Mouse (Mus musculus): ENCODE results near the gene Nup85. TPM values are rescaled to one million over a fixed set of nuclear protein-coding genes. Genes with fewer than 3 reads are reported as not detected.
A peak's percentile ranks its signal among the peaks of the same experiment; 100 is the strongest.

Gene Nup85
- polyA plus RNA-seq, 1 experiment from 2014 or later, result 47.2 TPM

DNA sequence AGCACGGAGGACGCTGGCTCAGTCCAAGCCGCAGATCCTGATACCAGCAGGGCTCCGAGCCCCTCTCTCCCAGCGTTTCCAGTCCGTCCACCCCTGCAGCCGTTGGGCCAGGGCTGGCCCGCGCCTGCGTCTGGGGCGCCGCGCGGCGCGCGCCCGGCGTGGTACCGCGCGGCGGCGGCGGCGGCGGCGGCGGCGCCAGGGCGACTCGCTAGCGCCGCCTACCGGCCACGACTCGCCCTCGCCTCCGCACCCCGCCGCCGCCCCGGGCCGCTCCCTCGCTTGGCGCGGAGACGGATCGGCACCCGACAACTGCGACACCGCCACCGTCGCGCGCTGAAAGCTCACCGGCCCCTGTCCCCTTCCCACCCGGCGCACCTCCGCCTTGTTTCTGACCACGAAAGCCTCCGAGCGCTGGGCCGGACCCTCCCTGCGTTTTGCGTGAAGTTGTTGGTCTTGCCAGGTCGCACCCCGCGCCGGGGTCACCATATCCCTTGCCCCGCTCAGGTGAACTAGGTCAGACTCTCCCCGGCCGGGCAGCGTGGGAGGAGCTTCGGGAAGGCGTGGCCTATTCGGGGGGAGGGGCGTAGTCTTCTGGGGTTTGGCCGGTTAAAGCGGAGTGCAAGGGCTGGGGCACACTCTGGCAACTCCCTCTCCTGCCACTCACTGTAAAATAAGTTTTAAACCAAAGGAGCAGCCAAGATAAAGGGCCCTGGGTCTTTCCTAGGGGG is 48.3 kb downstream of the Nup85 start, which contains the start of gene Mif4gd:
Gene Mif4gd (minus strand): TSS at position 560 of the 728 bp plus-strand sequence.
- Histone ChIP-seq H3K4me3 (ENCODE audit: low read depth, low read length) (peak within 1 kb of the TSS; percentile 63), H3K27ac (replicated peaks) (peak within 1 kb of the TSS; percentile 97), H3K27me3 (ENCODE audit: control insufficient read depth, insufficient read depth, low read length) (no peaks in the 10 kb centered on the region), H3K36me3 (ENCODE audit: control insufficient read depth, insufficient read depth, low read length) (peaks cover 8% of the 10 kb centered on the region; the same call in 1 of the 2 replicates), H3K9me3 (ENCODE audit: control insufficient read depth, low read length) (no peaks in the 10 kb centered on the region), H3K4me2 (replicated peaks; ENCODE audit: low read depth) (peak within 1 kb of the TSS; percentile 85), H3K4me1 (replicated peaks; ENCODE audit: control insufficient read depth, insufficient read depth) (peaks cover 5% of the 10 kb centered on the region; the same call in 1 of the 2 replicates), H3K9ac (ENCODE audit: low read length) (peak within 1 kb of the TSS; percentile 86)
- ATAC-seq (ENCODE audit: low FRiP score, low TSS enrichment) (peak; percentile 84), DNase-seq (ENCODE audit: low spot score) (peak; percentile 96)
- TF ChIP-seq EP300 (optimal IDR thresholded peaks at IDR 0.05) (no peak), CTCF (IDR thresholded peaks at IDR 0.05; ENCODE audit: low read depth) (peak; percentile 66)
- under 1% methylated on average over 58 of the region's 80 CpGs for WGBS

- TF ChIP-seq EP300 (optimal IDR thresholded peaks at IDR 0.05), result no peak
- no peak for TF ChIP-seq CTCF (IDR thresholded peaks at IDR 0.05; ENCODE audit: low read depth)
- Histone ChIP-seq H3K27me3 (ENCODE audit: control insufficient read depth, insufficient read depth, low read length) (no peaks in the 10 kb centered on the region), H3K4me3 (ENCODE audit: low read depth, low read length) (peak overlapping the region; percentile 63), H3K36me3 (ENCODE audit: control insufficient read depth, insufficient read depth, low read length) (peaks cover 9% of the 10 kb centered on the region; the same call in 1 of the 2 replicates), H3K27ac (replicated peaks) (peak overlapping the region; percentile 97), H3K4me2 (replicated peaks; ENCODE audit: low read depth) (peak overlapping the region; percentile 85), H3K9ac (ENCODE audit: low read length) (peak overlapping the region; percentile 86), H3K4me1 (replicated peaks; ENCODE audit: control insufficient read depth, insufficient read depth) (peaks cover 5% of the 10 kb centered on the region; the same call in 1 of the 2 replicates), H3K9me3 (ENCODE audit: control insufficient read depth, low read length) (no peaks in the 10 kb centered on the region)
- DNase-seq (ENCODE audit: low spot score) (no peak), ATAC-seq (ENCODE audit: low FRiP score, low TSS enrichment) (no peak)
- under 1% methylated on average over 16 of the region's 16 CpGs for WGBS
Observed at GRCm38 (mm10) chr11:115613138-115613945, 49.1 kb downstream of the Nup85 start.

GRCm38 (mm10) chr11:115614346-115615107 is 50.3 kb downstream of the Nup85 start:
- Histone ChIP-seq H3K9me3 (ENCODE audit: control insufficient read depth, low read length) (no peaks in the 10 kb centered on the region), H3K9ac (ENCODE audit: low read length) (no peak overlapping the region), H3K4me2 (replicated peaks; ENCODE audit: low read depth) (no peak overlapping the region), H3K27ac (replicated peaks) (peak overlapping the region; percentile 58), H3K4me3 (ENCODE audit: low read depth, low read length) (no peak overlapping the region), H3K27me3 (ENCODE audit: control insufficient read depth, insufficient read depth, low read length) (no peaks in the 10 kb centered on the region), H3K36me3 (ENCODE audit: control insufficient read depth, insufficient read depth, low read length) (peaks cover 5% of the 10 kb centered on the region; the same call in 1 of the 2 replicates), H3K4me1 (replicated peaks; ENCODE audit: control insufficient read depth, insufficient read depth) (peaks cover 5% of the 10 kb centered on the region; the same call in 1 of the 2 replicates)
- ATAC-seq (ENCODE audit: low FRiP score, low TSS enrichment), result no peak
- DNase-seq (ENCODE audit: low spot score), result no peak
- 81% methylated on average over 10 of the region's 10 CpGs for WGBS
- TF ChIP-seq CTCF (IDR thresholded peaks at IDR 0.05; ENCODE audit: low read depth) (no peak), EP300 (optimal IDR thresholded peaks at IDR 0.05) (no peak)

DNA sequence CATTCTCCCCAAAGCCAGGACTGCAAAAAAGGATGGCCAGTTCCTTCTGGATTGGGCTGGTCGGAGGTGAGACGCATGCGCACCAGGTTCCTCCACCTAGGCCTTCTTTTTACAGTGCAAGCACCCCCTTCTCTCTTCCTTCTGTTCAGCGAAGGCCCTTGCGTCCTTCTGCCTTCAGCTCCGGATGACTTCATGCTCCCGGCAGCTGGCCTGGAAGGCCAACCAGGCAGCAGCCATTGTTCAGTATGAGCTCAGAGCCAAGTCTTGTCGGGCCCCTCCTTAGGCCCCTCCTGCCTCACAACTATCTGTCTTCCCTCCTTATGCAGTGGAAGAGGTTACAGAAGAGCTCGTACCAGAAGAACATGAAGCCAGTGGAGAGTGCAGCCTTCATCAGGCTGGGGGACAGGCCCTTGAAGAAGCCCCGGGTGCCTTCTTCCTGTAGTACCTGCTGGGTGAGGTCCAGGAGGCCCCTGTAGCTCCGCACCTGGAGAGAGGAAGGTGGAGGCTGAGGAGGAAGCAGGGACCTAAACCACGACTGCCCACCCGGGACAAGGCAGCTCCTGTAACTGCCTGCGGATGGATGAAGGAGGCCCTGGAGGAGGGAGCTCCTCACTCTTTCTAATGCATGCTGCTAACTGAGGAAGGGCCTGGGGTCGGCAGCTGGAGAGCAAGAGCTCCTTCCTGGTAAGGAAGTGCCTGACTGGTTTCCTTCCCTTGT is 51.0 kb downstream of the Nup85 start:
- H3K27me3 ChIP-seq (ENCODE audit: control insufficient read depth, insufficient read depth, low read length), result no peaks in the 10 kb centered on the region
- H3K4me3 ChIP-seq (ENCODE audit: low read depth, low read length), result no peak overlapping the region
- H3K4me2 ChIP-seq (replicated peaks; ENCODE audit: low read depth), result no peak overlapping the region
- peak overlapping the region; percentile 18; the same call in 1 of the 2 replicates for H3K9ac ChIP-seq (ENCODE audit: low read length)
- H3K4me1 ChIP-seq (replicated peaks; ENCODE audit: control insufficient read depth, insufficient read depth), result peaks cover 5% of the 10 kb centered on the region; the same call in 1 of the 2 replicates
- no peaks in the 10 kb centered on the region for H3K9me3 ChIP-seq (ENCODE audit: control insufficient read depth, low read length)
- 67% methylated on average over 15 of the region's 15 CpGs for WGBS
- no peak for ATAC-seq (ENCODE audit: low FRiP score, low TSS enrichment)
- peak overlapping the region; percentile 58 for H3K27ac ChIP-seq (replicated peaks)
- peaks cover 5% of the 10 kb centered on the region; the same call in 1 of the 2 replicates for H3K36me3 ChIP-seq (ENCODE audit: control insufficient read depth, insufficient read depth, low read length)
- TF ChIP-seq EP300 (optimal IDR thresholded peaks at IDR 0.05) (no peak), CTCF (IDR thresholded peaks at IDR 0.05; ENCODE audit: low read depth) (no peak)
- DNase-seq (ENCODE audit: low spot score), result no peak

- peak overlapping the region; percentile 58 for H3K27ac ChIP-seq (replicated peaks)
- peak overlapping the region; percentile 18; the same call in 1 of the 2 replicates for H3K9ac ChIP-seq (ENCODE audit: low read length)
- peaks cover 5% of the 10 kb centered on the region; the same call in 1 of the 2 replicates for H3K4me1 ChIP-seq (replicated peaks; ENCODE audit: control insufficient read depth, insufficient read depth)
- H3K9me3 ChIP-seq (ENCODE audit: control insufficient read depth, low read length), result no peaks in the 10 kb centered on the region
- 85% methylated on average over 6 of the region's 6 CpGs for WGBS
- no peak overlapping the region for H3K4me3 ChIP-seq (ENCODE audit: low read depth, low read length)
- DNase-seq (ENCODE audit: low spot score) (no peak), ATAC-seq (ENCODE audit: low FRiP score, low TSS enrichment) (no peak)
- H3K4me2 ChIP-seq (replicated peaks; ENCODE audit: low read depth), result no peak overlapping the region
- H3K27me3 ChIP-seq (ENCODE audit: control insufficient read depth, insufficient read depth, low read length), result no peaks in the 10 kb centered on the region
- no peak for TF ChIP-seq CTCF (IDR thresholded peaks at IDR 0.05; ENCODE audit: low read depth)
- no peak for TF ChIP-seq EP300 (optimal IDR thresholded peaks at IDR 0.05)
- H3K36me3 ChIP-seq (ENCODE audit: control insufficient read depth, insufficient read depth, low read length), result peaks cover 9% of the 10 kb centered on the region
Observed at GRCm38 (mm10) chr11:115615875-115616274, 51.6 kb downstream of the Nup85 start.

Data from stomach, postnatal 0 days (tissue).